Mouse (Mus musculus) embryonic fibroblast, embryonic 13.5 days (primary cell): Measurements from ENCODE around the gene Sertm1.

Experiments used
- CTCF ChIP-seq: IDR thresholded peaks from 2 replicates; pipeline ENCODE4 v1.5.1; 2011; ENCODE audit warnings: mild to moderate bottlenecking, control low read depth, low read length, moderate library complexity, borderline replicate concordance; ENCODE audit not compliant: insufficient read depth
- POLR2A ChIP-seq: IDR thresholded peaks from 2 replicates; pipeline ENCODE4 v1.6.1; 2011; ENCODE audit warnings: low read depth, mild to moderate bottlenecking, control low read depth, low read length, moderate library complexity

- no peak for TF ChIP-seq POLR2A
- no peak for TF ChIP-seq CTCF
Observed at GRCm38 (mm10) chr3:54892218-54892617, 23.5 kb downstream of the Sertm1 start.
